Mouse (Mus musculus): ENCODE measurements at regions not wholly inside any gene's neighbourhood (a gene's known extent, or its start where the extent isn't known, plus 50 kb on each side); places are given as distances from the start of the nearest gene placed in this dataset.
A peak's percentile ranks its signal among the peaks of the same experiment; 100 is the strongest.

- DNase-seq (ENCODE audit: inconsistent age in 2 of 2, low spot score in 1 of 2) = no peak
Observed at GRCm38 (mm10) chr6:127298105-127298504, 146.1 kb upstream of the Ccnd2 start.

- no peak for DNase-seq (ENCODE audit: inconsistent age in 2 of 2, low spot score in 1 of 2)
Observed at GRCm38 (mm10) chr6:127311192-127312054, 135.2 kb upstream of the Parp11 start.

- peak in 1 of 2 experiments; percentile 54 for DNase-seq (ENCODE audit: inconsistent age in 2 of 2, low spot score in 1 of 2)
Observed at GRCm38 (mm10) chr6:127317309-127317708, 129.3 kb upstream of the Parp11 start.

- DNase-seq (ENCODE audit: inconsistent age in 2 of 2, low spot score in 1 of 2) = no peak
Observed at GRCm38 (mm10) chr6:127318746-127319582, 127.7 kb upstream of the Parp11 start.

- no peak for DNase-seq (ENCODE audit: inconsistent age in 2 of 2, low spot score in 1 of 2)
Observed at GRCm38 (mm10) chr6:127320600-127320999, 126.0 kb upstream of the Parp11 start.

- no peak for DNase-seq (ENCODE audit: inconsistent age in 2 of 2, low spot score in 1 of 2)
Observed at GRCm38 (mm10) chr6:127321031-127321430, 125.6 kb upstream of the Parp11 start.

- no peak for DNase-seq (ENCODE audit: inconsistent age in 2 of 2, low spot score in 1 of 2)
Observed at GRCm38 (mm10) chr6:127322398-127322797, 124.2 kb upstream of the Parp11 start.

GRCm38 (mm10) chr6:127324984-127325383 lies 121.7 kb upstream of the Parp11 start:
- DNase-seq (ENCODE audit: inconsistent age in 2 of 2, low spot score in 1 of 2) = peak; percentile 52 to 91

GRCm38 (mm10) chr6:127325596-127326332 lies 120.9 kb upstream of the Parp11 start:
- DNase-seq (ENCODE audit: inconsistent age in 2 of 2, low spot score in 1 of 2) = no peak

- no peak for DNase-seq (ENCODE audit: inconsistent age in 2 of 2, low spot score in 1 of 2)
Observed at GRCm38 (mm10) chr6:127326333-127326729, 120.3 kb upstream of the Parp11 start.

- DNase-seq (ENCODE audit: inconsistent age in 2 of 2, low spot score in 1 of 2) = peak in 1 of 2 experiments; percentile 20
Observed at GRCm38 (mm10) chr6:127329191-127330014, 117.2 kb upstream of the Parp11 start.

GRCm38 (mm10) chr6:127330015-127330705 lies 116.5 kb upstream of the Parp11 start:
- DNase-seq (ENCODE audit: inconsistent age in 2 of 2, low spot score in 1 of 2) = peak; percentile 93 to 95

GRCm38 (mm10) chr6:127331091-127331490 lies 115.5 kb upstream of the Parp11 start:
- peak; percentile 34 to 56 for DNase-seq (ENCODE audit: inconsistent age in 2 of 2, low spot score in 1 of 2)

- no peak for DNase-seq (ENCODE audit: inconsistent age in 2 of 2, low spot score in 1 of 2)
Observed at GRCm38 (mm10) chr6:127334256-127334655, 112.4 kb upstream of the Parp11 start.

- DNase-seq (ENCODE audit: inconsistent age in 2 of 2, low spot score in 1 of 2) = peak in 1 of 2 experiments; percentile 55
Observed at GRCm38 (mm10) chr6:127335462-127335886, 111.2 kb upstream of the Parp11 start.

GRCm38 (mm10) chr6:127335996-127336660 lies 110.5 kb upstream of the Parp11 start:
- DNase-seq (ENCODE audit: inconsistent age in 2 of 2, low spot score in 1 of 2) = no peak

GRCm38 (mm10) chr6:127336681-127337397 lies 109.8 kb upstream of the Parp11 start:
- peak; percentile 69 to 77 for DNase-seq (ENCODE audit: inconsistent age in 2 of 2, low spot score in 1 of 2)

- no peak for DNase-seq (ENCODE audit: inconsistent age in 2 of 2, low spot score in 1 of 2)
Observed at GRCm38 (mm10) chr6:127337398-127337871, 109.2 kb upstream of the Parp11 start.
